Mouse (Mus musculus) hindbrain, embryonic 14.5 days (tissue): ENCODE results near the gene Rassf8. TPM values are rescaled to one million over a fixed set of nuclear protein-coding genes. Genes with fewer than 3 reads are reported as not detected.

Experiments
- ATAC-seq: fragments of 200-750 bp; cut with Nextera tagmentation; 2 replicates; pipeline ENCODE4 v1.8.0; 2017; ENCODE audit warnings: moderate number of reproducible peaks, mild to moderate bottlenecking, moderate TSS enrichment, moderate library complexity; ENCODE audit not compliant: low FRiP score
- DNase-seq: peaks from one replicate; pipeline ENCODE4 v3.0.0-alpha.2; 2015; ENCODE audit warnings: low spot score
- H3K27ac ChIP-seq: fragments of 300-500 bp; sonication (generic); 2 replicates; pipeline ENCODE4 v1.5.1; 2014; ENCODE audit warnings: mild to moderate bottlenecking, moderate library complexity
- H3K27me3 ChIP-seq: fragments of 300-500 bp; sonication (generic); 2 replicates; pipeline ENCODE4 v1.6.1; 2014; ENCODE audit warnings: mild to moderate bottlenecking, low read length, mixed read lengths; ENCODE audit not compliant: control insufficient read depth, insufficient read depth
- H3K36me3 ChIP-seq: fragments of 300-500 bp; sonication (generic); replicated peaks from 2 replicates; pipeline ENCODE4 v1.6.1; 2014; ENCODE audit not compliant: control insufficient read depth, insufficient read depth
- H3K4me1 ChIP-seq: fragments of 300-500 bp; sonication (generic); replicated peaks from 2 replicates; pipeline ENCODE4 v1.6.1; 2014; ENCODE audit warnings: antibody characterized with exemption, low read length, mixed read lengths; ENCODE audit not compliant: control insufficient read depth, insufficient read depth
- H3K4me2 ChIP-seq: fragments of 300-500 bp; sonication (generic); replicated peaks from 2 replicates; pipeline ENCODE4 v1.6.1; 2014; ENCODE audit warnings: mild to moderate bottlenecking, moderate library complexity
- H3K4me3 ChIP-seq: fragments of 300-500 bp; sonication (generic); replicated peaks from 2 replicates; pipeline ENCODE4 v1.5.1; 2014; ENCODE audit warnings: mild to moderate bottlenecking, low read length
- H3K9ac ChIP-seq: fragments of 300-500 bp; sonication (generic); 2 replicates; pipeline ENCODE4 v1.6.1; 2014
- H3K9me3 ChIP-seq: fragments of 300-500 bp; sonication (generic); 2 replicates; pipeline ENCODE4 v1.6.1; 2016; ENCODE audit warnings: low read length; ENCODE audit not compliant: control insufficient read depth
- WGBS: fragments of 180-500 bp; shearing (Covaris S2); extraction: QIAGEN DNeasy Blood & Tissue Kit; methylation state at CpG from one replicate; pipeline ENCODE4 v1.1.7; 2014; 5-methylcytosine and 5-hydroxymethylcytosine counted together
- polyA plus RNA-seq: library from polyadenylated mRNA; unstranded; fragments of >200 nt; fragmentation: Nextera tagmentation; extraction: Ambion mirVana; gene quantifications from 2 replicates; pipeline ENCODE4 v1.2.1, GENCODE M21; 2014

Gene Rassf8
- polyA plus RNA-seq, 1 experiment from 2014 or later = 5.0 TPM

DNA sequence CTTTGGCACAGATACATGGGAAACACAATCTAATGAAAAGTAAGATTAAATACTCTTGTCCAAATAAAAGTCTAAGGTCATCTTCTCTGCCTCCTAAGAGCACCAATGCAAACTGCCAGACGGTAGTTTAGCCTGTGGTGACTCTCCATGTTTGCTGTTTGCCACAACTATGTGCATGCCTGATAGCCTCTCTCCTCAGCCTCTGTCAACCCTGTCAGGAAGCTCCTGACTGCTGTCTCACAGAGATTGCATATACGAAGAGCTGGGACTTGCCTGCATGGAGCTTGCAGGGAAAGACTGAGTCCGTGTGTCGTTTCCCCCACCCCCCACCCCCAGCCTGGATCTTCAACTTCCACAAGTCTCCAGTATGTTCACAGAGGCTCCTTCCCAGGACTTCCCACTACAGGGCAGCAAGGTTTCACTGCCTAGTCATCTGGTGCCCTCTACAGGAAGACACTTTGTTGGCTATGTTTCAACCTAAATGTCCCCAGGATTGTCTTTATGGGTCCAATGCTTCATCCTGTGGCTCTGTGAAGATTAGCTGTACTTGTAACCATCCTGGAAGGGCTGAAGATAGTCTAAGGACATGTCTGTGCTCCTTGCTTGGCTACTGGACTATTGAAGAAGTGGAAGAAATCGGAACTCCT lies 77.2 kb downstream of the Rassf8 start:
- Histone ChIP-seq H3K36me3 (no peaks in the 10 kb centered on the region; the same call in 1 of the 2 replicates), H3K4me1 (no peaks in the 10 kb centered on the region), H3K27ac (no peak overlapping the region), H3K4me2 (no peak overlapping the region), H3K9ac (no peak overlapping the region), H3K9me3 (no peaks in the 10 kb centered on the region), H3K4me3 (no peak overlapping the region), H3K27me3 (no peaks in the 10 kb centered on the region)
- ATAC-seq (0 out of 2 replicates have a peak, but pooled peaks have one; percentile 46), DNase-seq (peak; percentile 76)
- WGBS = 45% methylated on average over 5 of the region's 5 CpGs

DNA sequence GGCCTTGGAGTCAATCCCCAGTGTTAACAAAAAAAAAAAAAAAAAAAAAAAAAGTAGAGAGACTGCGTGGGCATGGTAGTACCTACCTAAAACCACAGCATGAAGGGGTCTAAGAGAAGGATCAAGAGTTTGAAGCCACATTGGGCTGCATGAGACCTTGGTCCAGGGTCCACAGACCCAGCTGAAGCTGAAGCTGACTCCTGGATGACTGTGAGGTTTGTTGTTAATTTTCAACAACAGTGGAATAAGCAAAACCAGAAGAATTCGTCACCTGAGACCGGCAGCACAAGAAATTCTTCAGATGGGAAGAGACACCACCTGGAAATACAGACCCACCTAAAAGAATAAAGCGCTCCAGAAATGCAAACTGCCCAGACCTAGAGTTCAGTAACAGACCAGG lies 79.8 kb downstream of the Rassf8 start:
- DNase-seq = no peak
- WGBS = 93% methylated on average over 4 of the region's 4 CpGs
- H3K4me2 ChIP-seq = no peak overlapping the region
- H3K27me3 ChIP-seq = no peaks in the 10 kb centered on the region
- H3K9me3 ChIP-seq = no peaks in the 10 kb centered on the region
- no peak for ATAC-seq
- no peak overlapping the region for H3K9ac ChIP-seq
- no peaks in the 10 kb centered on the region for H3K36me3 ChIP-seq
- H3K27ac ChIP-seq = no peak overlapping the region
- H3K4me3 ChIP-seq = no peak overlapping the region
- no peaks in the 10 kb centered on the region for H3K4me1 ChIP-seq

DNA sequence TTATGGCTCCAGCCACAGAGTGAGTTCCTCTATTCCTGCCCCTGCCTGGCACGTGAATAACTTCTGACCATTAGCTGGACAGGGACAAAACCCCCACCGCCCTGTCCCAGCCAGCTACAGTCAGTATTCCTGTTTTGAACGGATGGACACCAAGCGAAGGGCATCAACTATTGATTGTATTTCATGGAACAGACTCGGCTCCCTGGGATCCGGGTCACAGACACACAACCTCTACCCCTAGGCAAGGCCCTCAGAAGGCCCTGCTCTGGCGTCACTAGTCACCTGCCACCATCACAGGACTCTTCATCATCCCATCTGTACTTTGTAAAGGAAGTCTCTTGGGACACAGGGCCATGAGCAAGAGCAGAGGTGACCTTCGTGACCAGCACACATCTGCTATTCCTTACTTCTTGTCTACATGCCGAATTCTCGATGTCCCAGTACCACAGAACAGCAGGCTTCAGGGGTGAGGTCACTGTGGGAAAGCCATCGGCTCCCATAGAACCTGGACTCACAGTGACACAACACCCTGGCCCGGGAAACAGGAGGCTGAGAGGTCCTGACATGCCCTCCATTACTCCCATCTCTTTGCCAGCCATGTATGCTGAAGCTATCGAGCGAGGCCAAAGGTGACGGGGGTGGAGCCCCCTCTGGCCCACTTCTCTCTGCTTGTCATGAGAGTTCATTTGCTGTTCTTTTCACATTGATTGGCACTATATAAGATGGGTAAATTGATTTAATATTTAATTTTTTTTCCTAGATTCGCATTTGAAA lies 82.7 kb downstream of the Rassf8 start:
- no peak overlapping the region for H3K9ac ChIP-seq
- no peaks in the 10 kb centered on the region for H3K36me3 ChIP-seq
- DNase-seq = no peak
- no peak overlapping the region for H3K4me3 ChIP-seq
- WGBS = 78% methylated on average over 16 of the region's 16 CpGs
- H3K4me1 ChIP-seq = no peaks in the 10 kb centered on the region
- H3K9me3 ChIP-seq = no peaks in the 10 kb centered on the region
- H3K27me3 ChIP-seq = no peaks in the 10 kb centered on the region
- no peak overlapping the region for H3K27ac ChIP-seq
- ATAC-seq = no peak
- no peak overlapping the region for H3K4me2 ChIP-seq

DNA sequence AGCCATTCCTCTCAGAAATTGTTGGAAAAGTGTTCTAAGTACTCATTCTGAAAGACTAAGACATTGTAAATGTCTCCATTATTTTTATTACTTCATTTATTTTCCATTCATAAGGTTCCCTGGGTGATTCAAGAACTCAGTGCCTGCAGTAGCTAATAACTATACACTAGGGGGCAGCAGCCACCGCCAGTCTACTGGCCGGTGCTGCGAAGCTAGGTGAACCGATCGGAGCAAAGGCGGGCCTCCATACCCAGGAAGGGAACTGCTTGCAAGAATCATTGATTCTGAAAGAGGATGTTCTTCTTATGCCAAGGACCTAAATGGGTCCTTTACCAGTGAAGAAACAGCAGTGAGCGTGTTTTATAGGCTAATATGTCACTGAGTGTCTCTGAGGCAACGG lies 83.6 kb downstream of the Rassf8 start:
- Histone ChIP-seq H3K4me2 (no peak overlapping the region), H3K9ac (no peak overlapping the region)
- WGBS = 16% methylated on average over 8 of the region's 8 CpGs

DNA sequence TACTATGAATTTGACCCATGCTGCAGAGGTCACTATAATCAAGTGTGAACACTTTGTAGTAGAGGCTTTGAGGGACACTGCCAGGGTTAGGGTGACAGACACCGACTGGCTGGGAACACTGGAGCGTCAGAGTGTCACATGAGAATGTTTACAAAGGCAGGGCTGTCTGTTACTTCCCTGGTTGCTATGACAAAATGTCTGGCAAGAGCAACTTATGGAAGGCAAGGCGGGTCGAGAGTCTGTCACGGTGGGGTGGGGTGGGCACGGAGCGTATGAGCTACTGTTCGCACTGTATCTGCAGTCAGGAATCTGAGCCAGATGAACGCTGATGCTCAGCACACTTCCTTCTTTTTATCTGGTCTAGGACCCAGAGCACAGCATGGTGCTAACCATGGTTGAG lies 84.1 kb downstream of the Rassf8 start:
- DNase-seq = no peak
- Histone ChIP-seq H3K4me2 (no peak overlapping the region), H3K4me3 (no peak overlapping the region), H3K9ac (no peak overlapping the region), H3K27me3 (no peaks in the 10 kb centered on the region), H3K27ac (no peak overlapping the region), H3K9me3 (no peaks in the 10 kb centered on the region), H3K4me1 (no peaks in the 10 kb centered on the region), H3K36me3 (no peaks in the 10 kb centered on the region)
- 53% methylated on average over 9 of the region's 9 CpGs for WGBS
- ATAC-seq = peak; percentile 39; the same call in 1 of the 2 replicates

More for the DNA sequence above, 83.6 kb downstream of the Rassf8 start:
- Histone ChIP-seq H3K9me3 (no peaks in the 10 kb centered on the region), H3K27me3 (no peaks in the 10 kb centered on the region), H3K4me3 (no peak overlapping the region), H3K36me3 (no peaks in the 10 kb centered on the region), H3K4me1 (no peaks in the 10 kb centered on the region), H3K27ac (no peak overlapping the region)
- DNase-seq = peak; percentile 88
- peak; percentile 43; the same call in 1 of the 2 replicates for ATAC-seq

DNA sequence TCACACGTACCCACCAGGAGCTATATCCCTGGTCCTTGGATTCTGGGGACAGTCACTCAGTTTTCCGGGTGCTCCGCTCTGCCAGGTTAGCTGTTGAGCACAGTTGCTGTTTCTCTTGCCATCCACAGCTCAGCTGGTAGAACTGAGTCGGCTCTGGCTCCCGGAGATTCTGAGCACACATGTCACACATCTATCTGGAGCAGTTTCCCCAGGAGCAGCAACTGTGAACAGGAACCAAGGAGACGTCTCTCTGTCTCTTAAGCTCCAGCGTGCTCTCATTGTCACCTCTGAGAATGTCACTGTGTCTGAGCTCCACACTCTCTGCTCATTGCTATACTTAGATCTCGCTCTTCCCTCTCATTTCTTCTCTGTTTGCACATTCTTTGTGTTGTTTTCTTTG lies 86.4 kb downstream of the Rassf8 start:
- Histone ChIP-seq H3K27me3 (no peaks in the 10 kb centered on the region), H3K27ac (no peak overlapping the region), H3K4me3 (no peak overlapping the region), H3K4me1 (no peaks in the 10 kb centered on the region), H3K9me3 (no peaks in the 10 kb centered on the region), H3K36me3 (no peaks in the 10 kb centered on the region), H3K4me2 (no peak overlapping the region), H3K9ac (no peak overlapping the region)
- ATAC-seq (no peak), DNase-seq (no peak)
- 73% methylated on average over 8 of the region's 8 CpGs for WGBS

DNA sequence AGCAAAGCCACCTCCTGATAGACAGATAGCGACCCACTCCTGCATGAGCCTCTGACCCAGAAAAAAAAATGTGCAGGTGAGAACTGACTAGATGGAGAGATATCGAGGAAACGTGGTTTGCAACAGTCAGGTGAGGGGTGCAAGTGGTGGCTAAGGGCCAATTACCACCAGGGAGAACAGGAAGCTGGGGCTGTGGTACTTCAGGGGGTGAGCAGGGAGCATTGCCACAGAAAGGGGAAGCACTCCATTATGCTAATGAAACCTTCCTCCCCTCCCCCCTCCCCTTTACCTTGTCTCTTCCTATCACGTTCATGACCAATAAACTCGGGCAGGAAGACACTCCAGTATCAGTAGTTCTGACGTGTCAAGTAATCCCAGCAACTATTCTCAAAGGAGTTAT lies 88.8 kb downstream of the Rassf8 start:
- H3K27me3 ChIP-seq = no peaks in the 10 kb centered on the region
- no peak overlapping the region for H3K27ac ChIP-seq
- DNase-seq = no peak
- no peaks in the 10 kb centered on the region for H3K9me3 ChIP-seq
- H3K4me3 ChIP-seq = no peak overlapping the region
- H3K9ac ChIP-seq = no peak overlapping the region
- H3K4me2 ChIP-seq = no peak overlapping the region
- H3K4me1 ChIP-seq = no peaks in the 10 kb centered on the region
- ATAC-seq = no peak
- WGBS = 52% methylated on average over 6 of the region's 6 CpGs
- H3K36me3 ChIP-seq = no peaks in the 10 kb centered on the region

DNA sequence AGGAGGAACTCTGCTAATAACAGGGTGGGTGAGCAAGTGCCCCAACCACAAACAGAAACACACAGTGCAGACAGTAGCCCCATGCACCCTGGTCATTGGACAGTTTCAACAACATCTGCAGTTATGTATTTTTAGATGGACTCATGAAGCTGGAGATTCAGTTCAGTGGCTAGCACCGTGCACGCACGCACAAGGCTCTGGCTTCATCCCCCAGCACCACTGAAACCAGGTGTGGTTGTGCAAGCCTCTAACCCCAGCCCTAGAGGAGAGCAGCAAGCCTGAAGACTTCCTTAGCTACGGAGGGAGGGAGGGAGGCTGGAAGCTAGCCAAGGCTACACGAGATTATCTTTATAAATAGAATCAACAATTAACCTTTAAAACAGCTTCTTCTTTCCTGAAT lies 99.1 kb downstream of the Rassf8 start:
- DNase-seq (no peak), ATAC-seq (no peak)
- H3K36me3 ChIP-seq = no peaks in the 10 kb centered on the region
- H3K4me2 ChIP-seq = no peak overlapping the region
- no peaks in the 10 kb centered on the region for H3K9me3 ChIP-seq
- no peak overlapping the region for H3K27ac ChIP-seq
- WGBS = 79% methylated on average over 5 of the region's 5 CpGs
- H3K27me3 ChIP-seq = no peaks in the 10 kb centered on the region
- no peak overlapping the region for H3K9ac ChIP-seq
- no peaks in the 10 kb centered on the region for H3K4me1 ChIP-seq
- no peak overlapping the region for H3K4me3 ChIP-seq

DNA sequence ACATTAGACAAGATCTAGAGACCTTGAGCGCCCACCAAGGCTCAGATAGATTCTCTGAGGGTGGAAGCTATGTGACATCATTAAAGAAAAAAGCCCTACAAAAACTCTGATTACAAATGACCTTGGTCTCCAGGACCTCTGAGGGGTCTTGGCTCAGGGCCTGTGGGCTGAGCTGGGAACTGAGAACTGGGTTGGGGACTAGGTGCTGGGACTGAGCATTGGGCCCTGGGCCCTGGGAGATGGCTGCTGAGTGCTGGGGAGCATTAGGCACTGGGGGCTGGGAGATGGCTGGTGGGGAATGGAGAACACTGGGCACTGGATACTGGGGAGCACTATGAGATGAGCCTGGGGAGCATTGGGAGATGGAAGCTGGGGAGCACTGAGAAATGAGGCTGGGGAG lies 99.5 kb downstream of the Rassf8 start:
- Histone ChIP-seq H3K9me3 (no peaks in the 10 kb centered on the region), H3K9ac (no peak overlapping the region), H3K36me3 (no peaks in the 10 kb centered on the region), H3K27me3 (no peaks in the 10 kb centered on the region), H3K4me2 (no peak overlapping the region), H3K4me1 (no peaks in the 10 kb centered on the region), H3K27ac (no peak overlapping the region), H3K4me3 (no peak overlapping the region)
- no peak for DNase-seq
- WGBS = 87% methylated on average over 1 of the region's 1 CpGs
- no peak for ATAC-seq
